Mouse (Mus musculus): Measurements from ENCODE around the gene Klhl42.

Klhl42 gene

GRCm38 (mm10) chr6:147091136-147092120, at the start of gene Klhl42:
Gene Klhl42, plus strand, starts transcription at chr6:147091379.
- peak; percentile 76 for DNase-seq

- DNase-seq: peak; percentile 91
These were observed 48.6 kb upstream of the Klhl42 start, which contains the start of gene Mrps35 for GRCm38 (mm10) chr6:147042291-147043290. Gene Mrps35, plus strand, starts transcription at chr6:147042764.

GRCm38 (mm10) chr6:147043633-147044032, 47.5 kb upstream of the Klhl42 start:
- DNase-seq: no peak

DNA sequence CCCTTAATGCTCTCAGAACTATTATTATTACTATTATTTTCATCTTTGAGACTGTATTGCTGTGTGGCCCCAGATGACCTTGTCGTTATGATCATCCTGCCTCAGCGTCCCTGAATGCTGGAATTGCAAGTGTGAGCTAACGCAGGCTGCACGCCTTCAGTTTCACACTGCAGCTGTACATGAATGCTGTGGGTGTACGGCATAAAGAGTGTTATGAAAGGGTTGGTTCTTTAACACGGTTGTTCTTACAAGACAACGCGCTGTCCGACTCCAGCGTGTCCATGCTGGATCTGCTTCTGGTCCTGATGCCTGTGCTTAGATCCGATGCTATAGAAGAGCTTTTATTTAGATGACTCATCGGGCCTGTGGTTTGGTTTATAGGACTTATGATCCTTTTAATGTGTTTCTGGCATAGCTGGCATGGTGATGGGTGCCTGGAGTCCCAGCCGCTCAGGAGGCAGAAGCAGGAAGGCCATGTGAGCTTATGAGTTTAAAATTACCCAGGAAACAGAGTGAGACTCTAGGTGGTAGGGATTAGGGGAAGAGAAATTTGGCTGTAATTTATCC, 41.9 kb upstream of the Klhl42 start:
- DNase-seq: no peak

DNA sequence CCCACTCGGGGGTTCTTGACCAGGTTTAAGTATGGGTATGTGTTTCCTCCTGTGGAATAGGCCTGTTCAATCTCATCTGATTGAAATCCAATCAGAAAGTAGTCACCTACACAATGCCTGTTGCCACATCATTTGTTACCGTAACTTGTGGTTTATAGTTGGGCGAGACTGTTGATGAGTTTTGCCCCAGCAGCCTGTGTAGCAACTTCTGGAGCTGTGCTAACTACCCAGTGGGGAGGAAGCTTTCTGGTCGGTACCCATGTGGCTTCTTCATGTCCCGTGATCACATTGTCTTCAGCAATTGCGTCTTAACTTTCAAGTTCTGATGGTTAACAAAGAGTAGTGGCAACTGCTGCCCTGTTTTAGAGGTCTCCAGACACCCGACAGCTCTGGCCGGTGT, 39.5 kb upstream of the Klhl42 start:
- no peak for DNase-seq

DNA sequence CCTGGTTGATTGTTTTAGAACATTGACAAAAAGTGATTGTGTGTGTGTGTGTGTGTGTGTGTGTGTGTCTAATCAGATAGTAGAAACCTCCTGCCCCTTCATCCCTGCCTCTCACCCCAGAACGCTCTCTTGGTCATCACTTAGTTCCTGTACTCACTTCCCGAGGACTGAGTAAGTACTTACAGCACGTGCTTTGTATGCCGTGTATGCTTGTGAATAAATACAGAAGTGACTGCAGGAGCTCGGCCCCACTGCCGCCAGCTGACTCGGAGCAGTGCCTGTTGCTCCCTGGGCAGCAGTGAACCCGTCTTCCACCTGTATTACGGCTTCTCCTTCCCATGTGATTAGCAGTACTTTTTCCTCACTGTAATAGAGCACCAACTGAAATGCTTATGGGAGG, 38.7 kb upstream of the Klhl42 start:
- DNase-seq: no peak

- no peak for DNase-seq
These were observed 37.2 kb upstream of the Klhl42 start for GRCm38 (mm10) chr6:147053785-147054646.

- no peak for DNase-seq
These were observed 35.7 kb upstream of the Klhl42 start for GRCm38 (mm10) chr6:147055374-147055977.

- peak; percentile 36 for DNase-seq
These were observed 31.9 kb upstream of the Klhl42 start for GRCm38 (mm10) chr6:147059326-147059725.

GRCm38 (mm10) chr6:147061630-147062029, 29.5 kb upstream of the Klhl42 start:
- no peak for DNase-seq

DNA sequence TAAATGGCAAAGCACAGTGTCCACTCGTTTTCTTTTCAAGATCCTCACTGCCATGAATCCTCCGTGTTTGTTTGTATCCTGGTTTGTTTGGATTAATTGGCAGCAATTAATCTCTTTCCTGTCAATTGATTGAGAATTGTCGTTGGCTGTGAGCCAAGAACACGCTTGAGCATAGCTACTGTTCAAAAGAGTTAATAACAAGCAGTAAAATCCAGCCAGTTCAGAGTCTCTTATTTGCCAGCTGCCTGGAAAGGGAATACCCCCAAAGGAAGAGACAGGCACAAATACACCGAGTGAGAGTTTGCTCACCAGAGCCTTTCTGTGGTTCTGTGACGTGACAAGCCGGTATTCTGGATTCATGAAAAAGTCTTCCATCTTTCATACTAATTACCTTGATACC, 29.1 kb upstream of the Klhl42 start:
- DNase-seq: no peak

DNA sequence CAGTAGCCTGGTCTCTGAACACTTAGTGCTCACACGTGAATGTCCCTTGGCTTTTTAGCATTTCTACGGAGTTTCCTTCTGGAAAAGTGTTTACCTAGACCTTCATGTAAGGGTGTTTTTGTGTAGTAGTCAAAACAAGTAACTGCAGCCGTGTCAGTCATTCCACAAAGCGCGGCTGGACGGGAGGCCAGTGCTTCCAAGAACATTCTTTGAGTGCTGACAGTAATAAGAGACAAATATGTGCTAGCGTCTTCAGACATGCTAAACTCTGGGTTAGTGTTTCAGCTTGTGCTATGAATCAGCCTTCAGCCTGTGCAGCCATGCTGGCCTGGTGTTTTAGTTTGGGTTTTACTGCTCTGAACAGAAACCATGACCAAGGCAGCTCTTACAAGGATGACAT, 28.5 kb upstream of the Klhl42 start:
- no peak for DNase-seq

- no peak for DNase-seq
These were observed 26.8 kb upstream of the Klhl42 start for GRCm38 (mm10) chr6:147064226-147064943.

DNA sequence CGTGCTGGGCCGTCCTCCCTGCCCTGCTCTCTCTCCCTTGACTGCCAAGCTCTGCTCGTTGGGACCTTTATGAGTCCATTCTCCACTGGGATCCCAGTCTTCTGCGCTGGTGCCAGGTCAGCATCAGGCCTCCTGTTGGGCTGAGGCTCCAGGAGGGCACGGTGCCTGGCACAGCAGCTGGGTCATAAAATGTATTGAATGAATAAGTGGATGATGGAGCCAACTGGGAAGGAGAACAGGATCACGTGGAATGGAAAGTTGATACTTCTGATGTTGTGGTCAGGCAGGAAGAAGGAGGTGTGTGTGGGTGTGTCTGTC, 26.3 kb upstream of the Klhl42 start:
- no peak for DNase-seq

- DNase-seq: peak; percentile 20
These were observed 15.3 kb upstream of the Klhl42 start for GRCm38 (mm10) chr6:147075808-147076387.

- no peak for DNase-seq
These were observed 14.3 kb upstream of the Klhl42 start for GRCm38 (mm10) chr6:147076878-147077277.

DNA sequence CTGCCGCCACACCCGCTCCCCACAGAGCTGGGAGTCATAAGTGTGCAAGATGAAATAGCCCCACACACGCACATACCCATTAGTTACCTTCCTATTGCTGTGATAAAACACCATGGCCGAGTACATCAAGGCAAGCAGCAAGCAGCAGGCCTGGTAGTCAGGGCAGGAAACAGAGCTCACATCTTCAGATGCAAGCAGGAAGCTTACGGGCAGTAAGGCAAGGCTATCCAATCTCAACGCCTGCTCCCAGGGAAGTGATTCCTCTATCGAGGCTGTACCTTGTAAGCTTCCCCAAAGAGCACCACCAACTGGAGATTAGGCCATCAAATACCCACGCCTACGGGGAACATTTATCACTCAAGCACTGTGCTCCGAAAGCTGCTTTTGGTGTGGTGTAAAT, 11.3 kb upstream of the Klhl42 start:
- no peak for DNase-seq

- DNase-seq: no peak
These were observed 5.7 kb upstream of the Klhl42 start for GRCm38 (mm10) chr6:147085398-147086040.

DNA sequence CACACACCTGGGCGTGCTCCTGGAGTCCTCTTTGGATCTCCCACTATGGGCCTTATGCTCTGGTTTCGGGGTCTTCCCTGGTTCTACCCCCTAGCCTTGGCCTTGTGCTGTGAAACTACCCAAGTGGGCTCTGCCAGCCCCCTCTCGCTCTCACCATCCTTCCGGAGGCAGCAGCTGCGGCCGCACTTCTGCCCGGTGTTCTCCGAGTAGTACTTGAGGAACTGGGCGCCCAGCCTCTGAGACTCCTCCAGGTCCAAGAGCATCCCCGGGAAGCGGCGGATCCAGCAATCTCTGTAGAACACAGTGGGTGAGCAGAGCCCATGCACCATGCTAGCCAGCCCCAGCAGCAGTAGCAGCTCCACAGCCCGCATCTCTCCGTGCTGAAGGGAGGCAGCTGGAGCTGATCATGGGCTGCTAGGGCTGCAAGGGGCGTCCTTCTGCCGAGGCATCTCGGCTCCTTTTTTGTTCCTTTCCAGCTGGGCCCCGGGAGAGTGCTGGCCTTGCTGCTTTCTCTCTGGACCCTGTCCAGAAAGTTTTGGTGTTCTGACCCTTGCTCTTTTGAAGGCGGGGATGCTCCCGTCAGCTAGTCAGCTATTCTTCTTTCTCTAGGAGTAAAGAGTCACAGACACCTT, 4.5 kb upstream of the Klhl42 start, which contains the start of gene Mansc4:
Mansc4 (minus strand) TSS at position 439 of the 632 bp plus-strand sequence.
- DNase-seq: peak; percentile 36

Measured in lung, postnatal 14 days (tissue).